Mouse (Mus musculus): Measurements from ENCODE around the gene Chil1. TPM values are rescaled to one million over a fixed set of nuclear protein-coding genes. Genes with fewer than 3 reads are reported as not detected.

The Chil1 gene
- polyA plus RNA-seq, 1 experiment from 2014 or later: 19.3 TPM

DNA sequence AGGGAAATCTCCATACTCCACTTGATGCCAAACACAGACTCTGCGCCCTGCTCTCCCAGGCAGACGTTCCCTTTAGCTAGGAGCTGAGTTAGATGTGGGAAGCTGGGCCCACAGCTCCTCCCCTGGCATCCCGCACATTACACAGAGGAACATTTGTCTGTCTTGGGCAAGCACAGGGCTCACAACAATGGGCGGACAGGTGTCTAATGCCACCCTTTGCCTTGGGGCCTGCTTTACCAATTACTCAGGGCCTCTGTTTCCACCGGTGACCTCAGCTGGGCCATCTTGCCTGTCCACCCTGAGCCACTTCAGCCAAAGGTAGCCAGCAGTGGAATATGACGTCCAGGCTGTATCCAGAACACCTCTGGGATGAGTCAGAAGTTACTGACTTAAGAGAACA, 20.6 kb upstream of the Chil1 start:
- no peak for ATAC-seq
- H3K9ac ChIP-seq (replicated peaks): no peak overlapping the region
- whole genome bisulfite sequencing (ENCODE audit: insufficient replicate concordance): 79% methylated on average over 6 of the region's 6 CpGs

DNA sequence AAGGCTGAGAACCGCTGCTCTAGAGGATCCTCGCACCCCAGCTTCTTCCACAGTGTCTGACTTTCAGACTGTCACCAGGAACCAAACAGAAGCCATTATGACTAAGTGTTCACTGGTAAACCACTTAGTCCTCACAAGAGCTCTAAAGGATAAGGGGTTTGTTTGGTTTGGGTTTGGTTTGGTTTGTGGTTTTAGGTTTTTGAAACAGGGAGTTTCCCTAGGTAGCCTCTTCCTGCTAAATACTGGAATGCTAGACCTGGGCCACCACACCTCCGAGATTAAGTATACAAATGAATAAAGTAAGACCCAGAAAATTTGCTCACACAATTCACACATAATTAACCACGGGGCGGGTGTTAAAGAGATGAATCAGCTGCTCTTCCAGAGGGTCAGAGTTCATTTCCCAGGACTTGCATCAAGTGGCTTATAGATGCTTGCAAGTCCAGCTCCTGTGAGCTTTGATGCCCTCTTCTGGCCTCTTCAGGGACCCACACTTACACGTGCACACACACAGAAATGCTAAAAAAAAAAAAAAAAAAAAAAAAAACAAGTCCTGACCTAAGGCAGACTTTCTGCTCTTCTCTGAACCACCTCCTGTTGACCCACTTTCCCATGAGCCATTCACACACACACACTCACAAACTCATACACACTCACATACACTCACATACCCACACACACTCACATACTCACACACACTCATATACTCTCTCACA, 19.3 kb upstream of the Chil1 start:
- H3K27me3 ChIP-seq (ENCODE audit: insufficient read depth, low read length): no peaks in the 10 kb centered on the region
- ATAC-seq: no peak
- TF ChIP-seq EP300 (IDR thresholded peaks at IDR 0.05; ENCODE audit: low read depth) (no peak), CTCF (IDR thresholded peaks at IDR 0.05; ENCODE audit: low read depth) (no peak)
- no peak overlapping the region for H3K27ac ChIP-seq (ENCODE audit: low read depth)
- no peak overlapping the region for H3K4me3 ChIP-seq (ENCODE audit: low read depth, low read length)
- H3K9me3 ChIP-seq (ENCODE audit: low read length): no peaks in the 10 kb centered on the region
- no peak overlapping the region for H3K9ac ChIP-seq (replicated peaks)
- WGBS (ENCODE audit: insufficient replicate concordance): 69% methylated on average over 6 of the region's 6 CpGs
- peaks cover 8% of the 10 kb centered on the region for H3K4me1 ChIP-seq (ENCODE audit: insufficient read depth)
- H3K36me3 ChIP-seq (replicated peaks; ENCODE audit: insufficient read depth, low read length): no peaks in the 10 kb centered on the region
- DNase-seq: no peak
- H3K4me2 ChIP-seq (ENCODE audit: low read depth, low read length): no peak overlapping the region

More for the DNA sequence above, 20.6 kb upstream of the Chil1 start:
- no peak overlapping the region for H3K4me3 ChIP-seq (ENCODE audit: low read depth, low read length)
- H3K4me1 ChIP-seq (ENCODE audit: insufficient read depth): peaks cover 8% of the 10 kb centered on the region
- no peak for DNase-seq
- no peak overlapping the region for H3K4me2 ChIP-seq (ENCODE audit: low read depth, low read length)
- H3K36me3 ChIP-seq (replicated peaks; ENCODE audit: insufficient read depth, low read length): no peaks in the 10 kb centered on the region
- no peak overlapping the region for H3K27ac ChIP-seq (ENCODE audit: low read depth)
- TF ChIP-seq CTCF (IDR thresholded peaks at IDR 0.05; ENCODE audit: low read depth): no peak
- TF ChIP-seq EP300 (IDR thresholded peaks at IDR 0.05; ENCODE audit: low read depth): no peak
- H3K27me3 ChIP-seq (ENCODE audit: insufficient read depth, low read length): no peaks in the 10 kb centered on the region
- H3K9me3 ChIP-seq (ENCODE audit: low read length): no peaks in the 10 kb centered on the region

DNA sequence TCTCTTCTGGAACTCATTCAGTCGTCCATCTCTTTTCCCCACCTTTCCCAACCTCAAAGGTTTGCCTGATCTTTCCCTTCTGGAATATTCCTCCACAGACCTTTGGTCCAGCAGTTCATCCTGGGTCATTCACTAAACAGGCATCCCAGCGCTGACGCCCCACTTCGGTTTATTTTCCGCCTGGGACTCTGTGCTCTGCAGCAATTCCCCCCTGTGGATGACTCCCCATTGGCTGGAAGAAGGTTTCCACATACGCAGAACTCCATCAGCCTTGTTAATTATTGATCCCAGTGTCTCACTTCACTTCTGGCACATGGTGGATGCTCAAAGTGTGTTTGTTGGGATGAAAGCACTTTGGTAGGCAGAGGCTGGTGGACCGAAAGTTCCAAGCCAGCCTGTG, 18.5 kb upstream of the Chil1 start:
- Histone ChIP-seq H3K4me3 (ENCODE audit: low read depth, low read length) (no peak overlapping the region), H3K4me1 (ENCODE audit: insufficient read depth) (peaks cover 8% of the 10 kb centered on the region), H3K36me3 (replicated peaks; ENCODE audit: insufficient read depth, low read length) (no peaks in the 10 kb centered on the region), H3K9me3 (ENCODE audit: low read length) (no peaks in the 10 kb centered on the region), H3K4me2 (ENCODE audit: low read depth, low read length) (no peak overlapping the region), H3K9ac (replicated peaks) (no peak overlapping the region), H3K27me3 (ENCODE audit: insufficient read depth, low read length) (no peaks in the 10 kb centered on the region), H3K27ac (ENCODE audit: low read depth) (0 out of 2 replicates have a peak overlapping the region, but pooled peaks have one; percentile 22)
- ATAC-seq (peak; percentile 98), DNase-seq (peak; percentile 60)
- WGBS (ENCODE audit: insufficient replicate concordance): 56% methylated on average over 7 of the region's 7 CpGs
- no peak for TF ChIP-seq CTCF (IDR thresholded peaks at IDR 0.05; ENCODE audit: low read depth)
- TF ChIP-seq EP300 (IDR thresholded peaks at IDR 0.05; ENCODE audit: low read depth): no peak

DNA sequence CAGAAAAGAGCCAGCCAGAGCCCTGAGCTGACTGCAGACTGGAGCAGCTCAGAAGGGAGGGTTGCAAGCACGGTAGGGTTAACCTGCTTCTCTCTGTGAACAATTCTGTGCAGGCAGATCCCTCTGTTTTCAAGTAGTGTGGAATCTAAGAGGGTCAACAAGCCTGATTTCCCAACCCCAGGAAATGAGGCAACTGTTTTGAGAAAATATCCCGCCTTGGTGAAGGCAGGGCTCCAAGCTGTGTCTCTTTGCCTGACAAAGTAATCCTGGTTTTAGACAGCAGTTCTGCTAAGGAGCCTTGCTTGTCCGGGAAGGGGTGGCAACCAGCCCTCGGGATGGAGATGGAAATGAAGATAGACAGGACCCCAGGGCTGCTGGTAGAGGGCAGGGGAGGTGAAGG, 17.5 kb upstream of the Chil1 start:
- Histone ChIP-seq H3K36me3 (replicated peaks; ENCODE audit: insufficient read depth, low read length) (no peaks in the 10 kb centered on the region), H3K4me3 (ENCODE audit: low read depth, low read length) (no peak overlapping the region), H3K27ac (ENCODE audit: low read depth) (0 out of 2 replicates have a peak overlapping the region, but pooled peaks have one; percentile 22), H3K4me2 (ENCODE audit: low read depth, low read length) (no peak overlapping the region), H3K4me1 (ENCODE audit: insufficient read depth) (peaks cover 8% of the 10 kb centered on the region), H3K27me3 (ENCODE audit: insufficient read depth, low read length) (no peaks in the 10 kb centered on the region), H3K9me3 (ENCODE audit: low read length) (no peaks in the 10 kb centered on the region), H3K9ac (replicated peaks) (no peak overlapping the region)
- TF ChIP-seq CTCF (IDR thresholded peaks at IDR 0.05; ENCODE audit: low read depth): no peak
- TF ChIP-seq EP300 (IDR thresholded peaks at IDR 0.05; ENCODE audit: low read depth): no peak
- WGBS (ENCODE audit: insufficient replicate concordance): 53% methylated on average over 4 of the region's 4 CpGs
- ATAC-seq (no peak), DNase-seq (no peak)

DNA sequence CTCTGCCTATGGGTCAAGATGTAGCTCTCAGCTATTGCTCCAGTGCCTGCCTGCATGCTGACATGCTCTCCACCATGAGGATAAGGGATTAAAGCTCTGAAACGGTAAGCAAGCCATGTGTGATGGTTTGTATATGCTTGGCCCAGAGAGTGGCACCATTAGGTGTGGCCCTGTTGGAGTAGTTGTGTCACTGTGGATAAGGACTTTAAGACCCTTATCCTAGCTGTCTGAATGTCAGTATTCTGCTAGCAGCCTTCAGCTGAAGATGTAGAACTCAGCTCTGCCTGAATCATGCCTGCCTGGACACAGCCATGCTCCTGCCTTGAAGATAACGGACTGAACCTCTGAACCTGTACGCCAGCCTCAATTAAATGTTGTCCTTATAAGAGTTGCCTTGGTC, 15.4 kb upstream of the Chil1 start:
- Histone ChIP-seq H3K27ac (ENCODE audit: low read depth) (no peak overlapping the region), H3K9me3 (ENCODE audit: low read length) (no peaks in the 10 kb centered on the region), H3K4me2 (ENCODE audit: low read depth, low read length) (no peak overlapping the region), H3K4me3 (ENCODE audit: low read depth, low read length) (no peak overlapping the region), H3K9ac (replicated peaks) (no peak overlapping the region), H3K4me1 (ENCODE audit: insufficient read depth) (peaks cover 8% of the 10 kb centered on the region), H3K36me3 (replicated peaks; ENCODE audit: insufficient read depth, low read length) (no peaks in the 10 kb centered on the region), H3K27me3 (ENCODE audit: insufficient read depth, low read length) (no peaks in the 10 kb centered on the region)
- ATAC-seq (no peak), DNase-seq (no peak)
- TF ChIP-seq CTCF (IDR thresholded peaks at IDR 0.05; ENCODE audit: low read depth): no peak
- TF ChIP-seq EP300 (IDR thresholded peaks at IDR 0.05; ENCODE audit: low read depth): no peak
- 84% methylated on average over 3 of the region's 3 CpGs for WGBS (ENCODE audit: insufficient replicate concordance)

DNA sequence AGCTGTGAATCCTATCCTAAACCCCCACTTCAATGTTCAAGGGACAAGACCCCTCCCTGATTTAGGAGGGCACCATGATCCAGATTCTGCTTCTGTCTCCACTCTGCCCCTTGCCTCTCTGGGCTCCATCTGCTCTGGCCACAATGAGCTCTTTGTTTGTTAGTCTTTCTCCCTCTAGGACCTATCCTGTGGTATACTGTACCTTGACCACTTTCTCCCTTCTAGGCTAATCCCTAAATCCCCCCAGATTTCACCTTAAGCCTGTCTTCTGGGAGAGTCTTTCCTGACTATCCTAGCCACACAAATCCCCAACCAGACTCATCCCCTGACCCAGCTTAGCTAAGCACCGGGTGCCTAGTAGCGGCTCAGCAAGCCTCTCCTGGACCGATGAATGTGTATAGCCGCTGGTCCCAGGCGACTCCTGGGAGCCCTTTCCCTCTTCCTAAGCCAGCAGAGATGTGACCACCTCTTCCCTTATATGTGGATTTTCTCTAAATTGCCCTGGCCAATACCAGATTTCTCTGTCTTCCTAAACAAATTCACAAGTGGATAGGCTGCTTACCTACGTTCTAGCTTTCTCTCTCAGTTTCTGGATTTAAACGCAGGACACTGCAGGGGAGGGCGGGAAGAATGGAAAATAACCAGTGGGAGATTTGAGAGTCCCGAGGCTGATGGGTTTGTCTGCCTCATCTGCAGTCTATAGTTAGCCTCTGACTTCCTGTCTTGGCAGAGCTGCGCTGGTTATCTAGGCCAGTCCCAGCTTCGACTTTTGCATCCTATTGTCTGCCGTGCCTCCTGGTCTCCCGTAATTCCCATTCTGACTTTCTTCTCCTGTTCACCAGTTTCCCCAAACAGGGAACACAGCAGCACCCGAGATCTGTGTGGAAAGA, 14.3 kb upstream of the Chil1 start:
- no peak overlapping the region for H3K4me2 ChIP-seq (ENCODE audit: low read depth, low read length)
- H3K9ac ChIP-seq (replicated peaks): no peak overlapping the region
- H3K27me3 ChIP-seq (ENCODE audit: insufficient read depth, low read length): no peaks in the 10 kb centered on the region
- H3K36me3 ChIP-seq (replicated peaks; ENCODE audit: insufficient read depth, low read length): no peaks in the 10 kb centered on the region
- no peak for DNase-seq
- no peaks in the 10 kb centered on the region for H3K9me3 ChIP-seq (ENCODE audit: low read length)
- H3K27ac ChIP-seq (ENCODE audit: low read depth): no peak overlapping the region
- ATAC-seq: no peak
- H3K4me3 ChIP-seq (ENCODE audit: low read depth, low read length): no peak overlapping the region
- TF ChIP-seq EP300 (IDR thresholded peaks at IDR 0.05; ENCODE audit: low read depth) (no peak), CTCF (IDR thresholded peaks at IDR 0.05; ENCODE audit: low read depth) (no peak)
- 51% methylated on average over 14 of the region's 14 CpGs for WGBS (ENCODE audit: insufficient replicate concordance)
- peaks cover 8% of the 10 kb centered on the region for H3K4me1 ChIP-seq (ENCODE audit: insufficient read depth)

All from liver, postnatal 0 days (tissue).